Mouse (Mus musculus): ENCODE measurements around the gene Sapcd2. TPM values are rescaled to one million over a fixed set of nuclear protein-coding genes. Genes with fewer than 3 reads are reported as not detected.

Sapcd2 gene
- not detected for total RNA-seq (2021)
- long read RNA-seq, experiment 1, result 0 reads
- long read RNA-seq, experiment 2, partial matches to known transcripts, result 0 of 1 reads
- long read RNA-seq, experiment 2, other reads (novel, unspliced or antisense), result 0 of 1 reads

DNA sequence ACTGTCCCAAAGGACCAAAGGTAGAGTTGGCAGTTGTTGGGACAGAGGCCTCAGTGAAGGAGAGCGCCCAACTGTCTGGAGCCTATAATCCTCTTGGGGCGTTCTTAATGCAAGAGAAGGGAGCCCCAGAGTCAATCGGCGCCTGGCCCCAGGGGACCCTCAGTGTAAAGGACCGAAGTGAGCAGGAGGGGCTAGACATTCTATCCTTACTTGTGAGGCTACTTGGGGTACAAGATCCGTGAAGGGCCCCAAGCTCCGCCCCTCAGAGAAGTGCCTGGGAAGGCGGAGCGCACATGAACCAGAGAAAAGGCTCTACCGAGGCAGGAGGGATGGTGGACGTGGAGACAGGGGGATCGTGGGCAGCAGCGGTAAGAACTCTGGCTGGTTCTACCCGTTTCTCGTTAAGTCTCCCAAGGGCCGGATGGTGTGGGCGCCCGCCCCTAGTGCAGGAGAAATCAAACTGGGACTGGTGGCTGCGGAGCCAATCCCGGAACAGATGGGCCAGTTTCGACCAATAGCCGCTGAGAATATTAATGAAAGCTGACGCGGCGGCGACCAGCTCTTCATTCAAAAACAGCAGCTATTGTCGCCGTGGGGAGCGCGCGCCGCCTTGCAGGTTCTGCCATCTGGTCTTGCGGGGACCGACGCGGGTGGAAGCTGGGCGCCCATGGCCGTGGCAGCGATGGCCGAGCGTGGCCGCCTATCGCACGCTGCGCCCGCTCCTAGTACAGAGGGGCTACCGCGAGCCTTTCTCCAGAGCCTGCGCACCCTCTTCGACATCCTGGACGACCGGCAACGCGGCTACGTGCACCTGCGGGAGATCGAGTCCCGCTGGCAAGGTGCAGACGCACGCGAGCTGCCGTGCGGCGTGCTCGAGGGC is at the start of gene Sapcd2:
Sapcd2 (plus strand) TSS at position 558 of the 880 bp plus-strand sequence.
- peak; percentile 70 to 71 for DNase-seq (ENCODE audit: low spot score in 2 of 2)

DNA sequence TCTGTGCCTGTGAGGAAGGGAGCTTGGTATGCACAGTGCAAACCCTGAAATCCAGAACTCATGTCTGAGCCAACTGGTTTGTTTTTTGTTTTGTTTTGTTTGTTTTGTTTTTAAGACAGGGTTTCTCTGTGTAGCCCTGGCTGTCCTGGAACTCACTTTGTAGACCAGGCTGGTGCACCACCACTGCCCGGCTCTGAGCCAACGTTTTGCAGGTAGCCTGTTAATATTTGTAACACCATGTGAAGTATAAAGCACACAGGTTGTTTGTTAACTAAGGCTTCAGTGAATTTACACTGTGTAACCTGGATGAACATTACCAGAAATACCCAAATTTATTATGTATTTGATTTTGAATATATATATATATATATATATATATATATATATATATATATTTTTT is 46.1 kb upstream of the Sapcd2 start:
- no peak for DNase-seq (ENCODE audit: low spot score in 2 of 2)

DNA sequence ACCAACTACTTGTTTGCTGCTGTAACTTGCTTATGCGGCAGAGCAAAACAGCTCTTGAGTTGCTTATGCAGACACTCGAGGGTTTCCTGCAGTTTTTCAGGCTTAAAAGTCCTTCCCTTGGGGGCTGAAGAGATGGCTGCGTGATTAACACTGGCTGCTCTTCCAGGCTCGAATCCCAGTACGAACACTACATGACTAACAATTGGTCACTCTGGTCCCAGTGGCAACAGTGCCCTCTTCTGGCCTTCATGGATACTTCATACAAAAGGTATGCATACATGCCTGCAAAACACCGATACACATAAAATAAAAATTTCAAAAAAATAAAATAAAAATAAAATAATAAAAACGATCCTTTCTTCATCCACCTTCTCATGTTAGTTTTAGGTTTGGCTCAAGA is 43.7 kb upstream of the Sapcd2 start:
- DNase-seq (ENCODE audit: low spot score in 2 of 2), result no peak

DNA sequence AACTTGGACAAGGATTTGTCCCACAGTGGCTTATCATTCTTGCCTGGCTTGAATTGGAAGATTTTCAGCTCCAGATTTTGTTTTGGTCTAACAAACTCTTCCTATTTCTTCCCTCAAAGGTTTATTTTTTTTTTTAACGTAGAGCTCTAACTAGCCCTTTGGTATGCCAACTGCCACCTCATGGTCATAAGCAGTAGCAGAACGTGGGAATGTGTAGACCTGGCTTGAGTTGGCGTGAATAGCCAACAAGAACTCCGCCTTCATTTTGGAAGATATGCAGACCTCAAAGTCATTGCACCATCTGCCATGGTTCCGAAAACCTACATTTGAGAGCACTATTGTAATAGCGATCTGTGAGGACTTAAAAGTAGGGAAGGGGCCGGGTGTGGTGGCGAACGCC is 40.7 kb upstream of the Sapcd2 start:
- no peak for DNase-seq (ENCODE audit: low spot score in 2 of 2)

DNA sequence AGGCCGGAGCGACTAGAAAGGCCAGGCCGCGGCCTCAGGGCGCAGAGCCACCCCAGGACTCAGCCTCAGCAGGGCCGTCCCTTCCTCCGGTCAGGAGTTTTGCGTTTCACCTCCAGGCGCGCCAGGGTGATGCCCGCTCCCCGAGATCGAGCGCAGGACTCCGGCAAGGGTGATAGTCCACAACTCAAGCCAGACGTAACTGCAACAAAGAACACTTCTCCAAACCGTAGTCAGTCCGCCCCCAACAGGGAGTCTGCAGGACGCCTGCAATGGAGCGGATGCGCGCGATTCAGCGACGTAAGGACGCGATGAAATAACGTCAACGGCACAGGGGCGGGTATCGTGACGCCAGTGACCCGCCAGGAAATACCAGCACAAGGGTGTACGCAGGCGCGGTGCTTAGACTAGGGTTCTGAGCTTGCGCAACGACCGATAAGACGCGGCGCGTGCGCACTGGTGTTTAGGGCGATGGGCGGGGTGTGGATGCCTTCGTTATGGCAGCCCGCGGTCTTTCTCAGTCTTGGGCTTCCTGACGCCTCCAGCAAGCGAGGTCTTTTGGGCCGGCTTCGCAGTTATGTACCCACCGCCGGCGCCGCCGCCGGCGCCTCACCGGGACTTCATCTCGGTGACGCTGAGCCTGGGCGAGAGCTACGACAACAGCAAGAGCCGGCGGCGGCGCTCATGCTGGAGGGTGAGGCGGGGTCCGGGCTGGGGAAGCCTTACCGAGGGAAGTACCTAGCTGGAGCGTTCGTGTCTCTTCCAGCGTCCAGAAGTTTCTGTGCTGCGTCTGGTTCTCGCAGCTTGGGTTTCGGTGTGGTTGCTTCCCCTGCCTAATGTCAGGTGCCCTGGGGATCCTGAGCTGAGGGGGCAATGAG is 39.6 kb upstream of the Sapcd2 start, which contains the start of gene Man1b1:
Man1b1 (plus strand) TSS at position 53 of the 875 bp plus-strand sequence.
- peak; percentile 99 for DNase-seq (ENCODE audit: low spot score in 2 of 2)

DNA sequence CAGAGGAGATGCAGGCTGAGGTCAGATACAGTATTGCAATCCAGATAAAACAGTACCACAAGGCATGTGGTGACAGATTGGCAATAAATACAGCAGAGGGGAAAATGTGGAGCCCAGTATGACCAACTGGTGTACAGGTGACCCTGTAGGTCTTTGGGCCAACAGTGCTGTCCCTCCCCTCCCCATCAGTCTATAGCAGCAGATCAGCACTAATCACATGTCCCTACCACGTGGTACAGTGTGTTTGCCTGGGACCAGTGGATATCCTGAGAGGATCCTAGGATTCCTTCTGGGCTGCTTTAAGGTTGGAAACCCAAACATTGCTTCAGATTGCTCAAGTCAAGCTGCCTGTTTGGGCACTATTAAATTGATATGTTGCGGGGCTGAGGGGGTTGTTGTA is 38.6 kb upstream of the Sapcd2 start:
- no peak for DNase-seq (ENCODE audit: low spot score in 2 of 2)

DNA sequence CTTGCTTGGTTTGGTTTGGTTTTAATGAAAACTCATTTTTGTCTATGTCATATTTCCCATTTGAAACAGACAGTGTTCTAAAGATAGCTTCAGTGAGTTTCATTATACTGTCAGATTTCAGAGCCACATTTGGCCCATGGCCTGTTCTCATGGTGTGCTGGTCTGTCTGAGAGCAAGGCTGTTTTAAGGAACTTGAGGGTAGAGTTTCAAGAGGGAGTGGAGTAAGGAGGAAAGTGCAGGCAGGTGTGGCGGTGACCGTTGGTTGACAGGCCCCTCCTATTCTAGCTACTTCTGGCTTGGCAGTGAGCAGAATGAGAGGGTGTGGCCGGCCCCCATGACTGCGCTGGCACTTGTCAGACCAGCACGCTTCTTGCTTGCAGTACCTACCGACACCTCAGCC is 33.8 kb upstream of the Sapcd2 start:
- no peak for DNase-seq (ENCODE audit: low spot score in 2 of 2)

DNA sequence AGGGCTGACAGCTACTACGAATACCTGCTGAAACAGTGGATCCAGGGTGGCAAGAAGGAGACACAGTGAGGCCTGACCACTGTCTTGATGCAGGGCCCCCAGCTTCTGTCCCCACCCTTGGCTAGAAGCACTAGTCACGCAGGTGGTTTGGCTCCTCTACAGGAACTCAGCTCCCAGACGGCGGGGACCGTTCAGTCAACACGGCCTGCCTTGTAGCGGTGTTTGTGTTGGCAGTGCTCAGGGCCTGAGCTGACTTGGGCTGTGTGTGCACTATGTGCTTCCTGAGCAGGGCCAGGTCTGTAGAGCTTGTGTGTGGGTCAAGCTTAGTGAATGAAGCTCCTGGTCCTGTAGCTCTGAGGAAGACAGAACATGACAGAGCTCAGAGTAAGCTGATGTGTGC is 24.0 kb upstream of the Sapcd2 start:
- DNase-seq (ENCODE audit: low spot score in 2 of 2), result no peak

DNA sequence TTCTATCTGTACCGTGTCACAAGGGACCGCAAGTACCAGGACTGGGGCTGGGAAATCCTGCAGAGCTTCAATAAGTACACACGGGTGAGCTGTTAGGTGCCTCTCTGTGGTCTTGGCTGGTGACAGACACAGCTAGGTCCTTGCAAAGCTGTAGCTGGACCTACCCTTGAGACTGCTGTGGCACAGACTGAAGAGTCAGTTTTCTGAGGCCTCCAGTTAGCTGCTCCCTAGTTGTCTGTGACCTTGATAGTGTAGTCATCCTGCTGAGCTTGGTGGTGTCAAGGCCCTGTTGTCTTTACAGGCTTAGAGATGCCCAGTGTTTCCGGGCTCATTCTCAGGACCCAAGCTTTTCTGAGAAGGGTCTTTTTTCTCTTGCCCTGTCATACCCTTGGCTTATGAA is 22.6 kb upstream of the Sapcd2 start:
- no peak for DNase-seq (ENCODE audit: low spot score in 2 of 2)

DNA sequence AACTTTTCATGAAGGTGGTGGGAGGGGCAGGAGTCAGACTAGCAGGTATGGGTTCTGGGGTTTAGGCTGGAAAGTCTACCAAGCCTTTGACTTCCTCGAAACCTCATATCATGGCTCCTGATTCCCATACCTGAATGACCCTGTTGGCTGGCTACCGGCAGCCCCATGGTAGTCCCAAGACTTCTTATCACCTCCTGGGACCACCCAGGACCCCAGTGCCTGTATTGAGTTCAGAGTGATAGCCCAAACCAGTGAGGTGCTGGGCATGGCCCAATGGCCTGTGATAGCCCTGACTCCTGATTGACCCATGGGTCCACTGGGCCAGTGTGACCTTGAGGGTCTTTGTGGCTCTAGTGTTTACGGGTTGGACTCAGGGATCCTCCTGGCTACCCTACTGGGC is 21.4 kb upstream of the Sapcd2 start:
- DNase-seq (ENCODE audit: low spot score in 2 of 2), result no peak

DNA sequence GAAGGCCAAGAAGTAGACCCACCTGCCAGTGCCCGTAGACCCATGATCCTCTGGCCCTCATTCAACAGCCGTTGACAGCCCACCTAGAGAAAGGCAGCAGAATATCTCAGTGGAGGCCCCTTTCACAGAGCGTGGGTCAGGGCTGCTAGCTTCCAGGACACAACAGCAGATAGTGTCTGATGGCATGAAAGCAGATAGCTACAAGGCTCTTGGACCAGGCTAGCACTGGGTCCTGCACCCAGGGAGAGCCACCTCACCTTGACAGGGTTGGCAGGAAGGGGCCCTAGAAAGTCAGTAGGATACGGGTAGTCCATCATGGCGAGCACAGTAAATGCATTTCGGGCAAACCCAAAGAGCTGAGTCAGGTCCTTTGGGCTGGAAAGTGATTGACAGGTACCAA is 17.9 kb upstream of the Sapcd2 start:
- DNase-seq (ENCODE audit: low spot score in 2 of 2), result no peak

DNA sequence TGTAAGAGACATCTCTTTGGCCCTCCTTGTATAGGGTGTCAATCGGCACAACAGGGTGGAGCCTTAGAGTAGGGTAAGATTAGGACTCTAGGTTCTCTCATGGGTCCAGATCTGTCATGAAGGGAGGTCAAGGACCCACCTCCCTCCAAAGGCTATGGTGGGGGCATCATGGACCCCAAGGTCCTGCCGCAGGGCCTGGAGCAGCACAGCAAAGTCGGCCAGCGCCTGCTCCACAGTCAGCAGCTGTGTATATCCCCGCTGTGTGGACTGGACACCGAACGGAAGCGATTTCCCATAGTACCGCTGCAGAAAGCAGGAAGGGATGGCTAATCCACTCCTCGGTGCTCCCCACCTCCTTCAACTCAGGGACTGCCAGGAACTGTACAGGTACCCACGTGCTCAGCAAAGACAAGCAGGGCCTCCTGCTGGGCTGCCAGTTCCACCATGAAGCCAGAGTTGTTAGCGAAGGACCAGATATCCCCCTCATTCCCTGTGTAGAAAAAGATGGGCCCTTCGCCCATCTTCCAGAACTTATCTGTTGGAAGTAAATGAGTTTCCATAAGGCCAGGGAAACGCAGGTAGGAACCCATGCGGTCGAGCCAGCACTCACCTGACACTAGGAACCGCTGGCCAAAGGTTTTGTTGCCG is 16.6 kb upstream of the Sapcd2 start:
- no peak for DNase-seq (ENCODE audit: low spot score in 2 of 2)

DNA sequence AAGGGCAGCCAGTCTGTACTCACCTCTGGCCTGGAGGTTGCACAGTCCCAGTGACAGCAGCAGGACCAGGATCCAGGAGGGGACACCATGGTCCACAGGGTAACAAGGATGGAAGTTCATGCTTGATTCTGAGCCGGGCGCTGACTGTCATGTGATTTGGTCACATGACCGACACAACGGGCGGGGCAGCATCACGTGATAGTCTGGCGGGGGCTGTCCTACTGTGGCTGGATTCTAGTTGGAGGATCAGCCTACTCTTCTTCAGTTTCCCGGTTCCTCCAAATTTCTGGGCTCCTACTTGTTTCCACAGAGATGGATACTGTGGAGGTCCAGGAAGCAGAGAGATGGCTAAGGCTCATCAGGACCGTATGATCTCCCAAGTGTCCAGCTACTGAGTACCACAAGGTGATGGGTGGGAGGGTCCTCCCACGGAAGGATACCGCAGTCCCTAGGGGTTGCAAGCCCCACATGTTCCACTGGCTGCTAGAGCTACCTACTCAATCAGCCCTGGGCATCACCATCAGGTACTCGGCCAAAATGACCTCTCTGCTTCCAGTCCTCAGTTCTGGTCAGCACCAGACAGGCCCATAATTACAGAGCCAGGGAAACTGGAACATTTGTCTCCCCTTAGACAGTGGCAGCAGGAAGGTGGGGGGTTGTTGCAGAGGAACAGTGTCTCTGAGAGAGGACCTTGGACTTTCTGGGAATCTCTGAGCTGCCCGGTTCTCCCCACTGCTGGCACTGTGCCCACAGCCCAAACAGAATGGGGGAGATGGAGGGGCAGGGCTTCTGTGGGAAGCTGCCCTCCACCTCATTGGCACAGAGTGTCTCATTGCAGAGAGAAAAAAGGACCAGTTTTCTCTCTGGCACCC is 15.7 kb upstream of the Sapcd2 start, which contains the start of gene Dpp7:
Dpp7 (minus strand) TSS at position 152 of the 872 bp plus-strand sequence.
- DNase-seq (ENCODE audit: low spot score in 2 of 2), result peak; percentile 52 to 68

DNA sequence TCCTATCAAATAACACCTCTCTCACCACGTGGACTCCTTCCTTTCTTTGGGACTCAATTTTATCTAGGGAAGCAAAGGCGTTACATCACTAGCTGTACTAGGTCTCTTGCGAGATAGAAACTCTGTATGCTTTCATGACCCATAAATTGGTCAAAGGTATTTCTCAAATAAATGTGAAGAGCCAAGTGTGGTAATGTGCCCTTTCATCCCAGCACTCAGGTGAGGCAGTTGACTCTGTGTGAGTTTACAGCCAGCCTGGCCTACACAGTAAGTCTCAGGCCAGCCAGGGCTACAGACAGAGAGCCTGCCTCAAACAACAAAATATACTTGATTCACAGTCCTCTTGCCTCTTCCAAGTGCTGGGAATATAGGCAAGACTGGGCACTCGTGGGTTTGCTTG is 12.3 kb upstream of the Sapcd2 start:
- no peak for DNase-seq (ENCODE audit: low spot score in 2 of 2)

DNA sequence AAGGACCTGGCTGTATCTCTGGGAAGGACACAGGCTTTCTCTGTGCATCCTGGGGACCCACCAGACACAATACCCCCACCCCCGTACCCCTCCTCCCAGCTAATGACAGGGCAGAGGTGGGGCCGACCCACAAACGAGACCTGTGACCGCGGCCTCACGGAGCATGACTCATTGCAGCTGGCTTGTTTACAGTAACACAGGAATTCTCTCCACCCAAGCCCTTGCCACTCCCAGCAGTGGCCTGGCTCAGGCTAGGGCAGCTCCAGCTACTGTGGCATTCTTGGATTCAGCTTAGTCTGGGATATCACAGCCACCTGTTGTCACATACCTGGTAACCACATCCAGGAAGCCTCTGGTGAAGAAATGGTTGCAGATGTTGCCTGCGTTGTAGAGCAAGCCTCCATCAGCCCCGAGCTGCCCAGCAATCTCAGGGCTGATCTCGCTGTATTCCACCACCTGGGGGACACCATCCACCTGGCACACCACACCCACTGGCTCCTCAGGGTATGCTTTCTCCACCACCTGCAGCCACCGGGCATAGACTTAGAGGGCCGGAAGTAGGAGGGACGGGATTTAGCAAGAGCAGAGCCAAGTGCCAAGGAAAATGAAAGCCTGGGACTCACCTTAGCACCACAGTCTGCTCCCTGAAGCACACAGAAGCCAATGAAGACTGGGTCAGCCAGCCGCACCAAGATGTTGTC is 8.5 kb upstream of the Sapcd2 start:
- DNase-seq (ENCODE audit: low spot score in 2 of 2), result no peak

DNA sequence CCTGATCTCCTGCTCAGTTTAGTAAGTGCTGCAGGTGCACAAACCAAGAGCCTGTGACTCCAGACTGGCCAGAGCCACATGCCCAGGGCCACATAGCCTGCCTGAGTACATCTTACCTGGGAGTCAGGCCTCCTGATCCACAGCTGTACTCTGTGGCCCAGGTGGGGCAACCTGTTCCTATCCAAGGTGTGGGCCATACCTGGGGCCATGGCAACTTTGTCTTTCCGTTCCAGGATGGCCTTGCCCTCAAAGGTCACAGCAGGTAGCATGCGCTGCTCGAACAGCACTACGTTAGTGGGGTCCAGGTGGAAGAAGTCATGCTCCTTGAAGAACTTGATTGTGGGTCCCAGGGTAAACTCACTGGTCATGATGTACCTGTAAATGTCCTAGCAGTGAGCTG is 7.8 kb upstream of the Sapcd2 start:
- DNase-seq (ENCODE audit: low spot score in 2 of 2), result no peak

DNA sequence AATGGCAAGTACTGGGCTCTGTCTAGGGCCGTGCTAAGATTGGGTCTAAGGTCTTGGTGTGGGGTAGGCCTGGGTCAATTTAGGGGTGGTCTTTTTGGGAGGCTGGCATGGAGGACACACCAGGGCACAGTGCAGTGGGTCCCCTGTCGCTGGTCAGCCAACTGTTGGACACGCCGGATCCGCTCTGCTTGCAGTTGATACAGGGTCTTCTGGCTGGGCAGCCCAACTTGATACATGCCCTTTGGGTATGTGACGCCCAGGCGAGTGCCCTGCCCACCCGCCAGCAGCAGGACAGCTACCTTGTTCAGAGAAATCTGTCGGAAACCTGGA is 7.4 kb upstream of the Sapcd2 start:
- DNase-seq (ENCODE audit: low spot score in 2 of 2), result no peak

DNA sequence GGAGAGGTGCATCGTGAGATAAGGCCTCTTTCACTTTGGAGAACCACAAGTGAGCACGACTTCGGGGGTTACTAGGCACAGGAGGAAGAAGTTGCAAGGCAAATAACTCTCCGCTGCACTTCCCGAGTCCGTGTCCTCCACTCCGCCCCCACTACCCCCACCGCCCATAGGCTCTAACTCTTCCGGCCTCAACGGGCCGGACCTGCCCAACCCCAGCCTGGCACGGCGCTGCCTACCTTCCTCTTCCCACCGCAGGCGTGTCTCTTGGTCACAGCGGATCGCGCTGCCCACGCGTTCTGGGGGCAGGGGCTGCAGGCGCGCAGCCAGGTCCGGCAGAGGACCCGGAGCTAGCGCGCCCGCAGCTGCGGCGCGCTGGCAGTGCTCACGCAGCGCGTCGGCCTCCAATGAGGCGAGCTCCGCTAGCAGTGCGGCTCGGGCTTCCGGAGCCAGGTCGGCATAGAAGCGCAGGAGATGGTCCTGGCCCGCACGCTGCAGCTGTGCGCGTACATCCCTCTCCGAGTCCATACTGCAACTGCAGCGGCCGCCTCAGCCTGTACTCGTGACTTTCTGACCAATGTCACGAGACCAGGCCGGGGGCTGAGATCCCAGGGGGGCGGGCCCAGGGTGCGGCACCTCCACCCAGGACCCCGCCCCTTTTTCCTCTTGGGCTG is 6.9 kb upstream of the Sapcd2 start, which contains the start of gene Uap1l1:
Uap1l1 (minus strand) TSS at position 592 of the 671 bp plus-strand sequence.
- peak; percentile 66 to 77 for DNase-seq (ENCODE audit: low spot score in 2 of 2)

DNA sequence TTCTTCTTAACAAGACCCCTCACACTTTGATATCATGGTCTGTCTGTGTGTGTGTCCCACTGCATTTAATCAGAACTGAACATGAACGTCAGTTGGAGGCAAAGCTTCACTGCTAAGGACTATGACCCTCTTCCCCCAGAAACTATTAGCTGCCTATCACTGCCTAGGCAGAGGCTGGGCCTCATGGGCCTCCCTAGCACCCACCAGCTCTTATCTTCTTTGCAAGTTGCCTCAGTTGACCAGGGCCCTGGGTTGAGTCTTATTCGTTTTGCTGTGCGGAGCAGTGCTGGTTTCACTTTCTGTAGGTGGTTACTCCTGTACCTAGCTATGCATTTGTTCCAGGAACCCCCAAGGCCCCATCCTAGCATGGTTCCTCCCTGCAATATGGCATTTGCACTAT is 2.1 kb upstream of the Sapcd2 start:
- DNase-seq (ENCODE audit: low spot score in 2 of 2), result no peak
